Mouse (Mus musculus) neural tube, embryonic 14.5 days (tissue): Measurements from ENCODE around the gene Gna11. TPM values are rescaled to one million over a fixed set of nuclear protein-coding genes. Genes with fewer than 3 reads are reported as not detected.
A peak's percentile ranks its signal among the peaks of the same experiment; 100 is the strongest.

Source experiments
- ATAC-seq: fragments of 200-750 bp; cut with Nextera tagmentation; 2 replicates; pipeline ENCODE4 v1.8.0; 2017; ENCODE audit warnings: low read depth, mild to moderate bottlenecking, moderate TSS enrichment, moderate library complexity
- H3K27ac ChIP-seq: fragments of 300-500 bp; sonication (generic); 2 replicates; pipeline ENCODE4 v1.5.1; 2014; ENCODE audit warnings: low read depth, mild to moderate bottlenecking, control low read depth, low read length, moderate library complexity, mixed read lengths
- H3K27me3 ChIP-seq: fragments of 300-500 bp; sonication (generic); 2 replicates; pipeline ENCODE4 v1.6.1; 2014; ENCODE audit warnings: low read length; ENCODE audit not compliant: control insufficient read depth, insufficient read depth
- H3K36me3 ChIP-seq: fragments of 300-500 bp; sonication (generic); 2 replicates; pipeline ENCODE4 v1.6.1; 2014; ENCODE audit warnings: low read length, mixed read lengths; ENCODE audit not compliant: control insufficient read depth, insufficient read depth
- H3K4me1 ChIP-seq: fragments of 300-500 bp; sonication (generic); 2 replicates; pipeline ENCODE4 v1.6.1; 2014; ENCODE audit warnings: low read length; ENCODE audit not compliant: control insufficient read depth, insufficient read depth
- H3K4me2 ChIP-seq: fragments of 300-500 bp; sonication (generic); 2 replicates; pipeline ENCODE4 v1.6.1; 2014; ENCODE audit warnings: mild to moderate bottlenecking, low read depth, low read length, control low read depth
- H3K4me3 ChIP-seq: fragments of 300-500 bp; sonication (generic); 2 replicates; pipeline ENCODE4 v1.5.1; 2014; ENCODE audit warnings: low read depth, low read length, control low read depth, mixed read lengths
- H3K9ac ChIP-seq: fragments of 300-500 bp; sonication (generic); replicated peaks from 2 replicates; pipeline ENCODE4 v1.6.1; 2014; ENCODE audit warnings: low read depth, mild to moderate bottlenecking, control low read depth, low read length, mixed read lengths
- H3K9me3 ChIP-seq: fragments of 300-500 bp; sonication (generic); 2 replicates; pipeline ENCODE4 v1.6.1; 2016; ENCODE audit warnings: low read length; ENCODE audit not compliant: control insufficient read depth
- WGBS: fragments of 180-500 bp; shearing (Covaris S2); extraction: QIAGEN DNeasy Blood & Tissue Kit; methylation state at CpG from one replicate; pipeline ENCODE4 v1.1.7; 2014; 5-methylcytosine and 5-hydroxymethylcytosine counted together
- polyA plus RNA-seq: library from polyadenylated mRNA; unstranded; fragments of >200 nt; fragmentation: Nextera tagmentation; extraction: Ambion mirVana; gene quantifications from 2 replicates; pipeline ENCODE4 v1.2.1, GENCODE M21; 2014

The Gna11 gene
- polyA plus RNA-seq, 1 experiment from 2014 or later = 89.8 TPM

DNA sequence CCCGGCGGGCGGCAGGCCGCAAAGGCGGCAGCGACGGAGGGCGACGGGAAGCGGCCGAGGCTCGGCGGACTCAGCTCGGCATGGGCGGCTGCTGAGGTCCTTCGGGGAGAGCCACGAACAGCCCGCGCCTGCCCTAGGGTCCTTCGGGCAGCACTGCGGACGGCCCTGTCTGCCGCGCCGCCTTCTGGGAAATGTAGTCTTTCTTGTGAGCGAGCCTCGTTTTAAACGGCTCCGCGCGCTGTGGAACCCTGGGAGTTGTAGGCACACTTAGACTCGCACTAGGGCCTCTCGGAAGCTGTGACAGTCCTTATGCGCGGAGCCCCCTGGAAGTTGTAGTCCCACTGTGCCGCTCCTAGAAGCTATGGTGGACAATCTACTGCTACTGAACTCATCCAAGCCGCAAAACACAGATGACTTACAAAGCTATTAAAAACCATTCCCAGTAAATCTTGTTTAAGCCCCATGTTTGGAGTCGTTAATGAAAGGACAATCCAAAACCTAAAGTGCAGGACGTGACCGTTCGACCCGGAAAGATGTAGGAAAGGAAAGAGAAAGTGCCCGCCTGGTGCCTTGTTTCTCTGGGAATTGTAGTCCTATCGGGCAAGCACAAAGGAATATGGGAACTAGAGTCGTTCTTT lies 48.6 kb downstream of the Gna11 start, which contains the start of gene Ncln:
Gene Ncln (minus strand): TSS at position 129 of the 638 bp plus-strand sequence.
- peaks cover 19% of the 10 kb centered on the region for H3K4me1 ChIP-seq
- H3K4me2 ChIP-seq = peak within 1 kb of the TSS; percentile 92
- under 1% methylated on average over 45 of the region's 45 CpGs for WGBS
- H3K27me3 ChIP-seq = no peaks in the 10 kb centered on the region
- ATAC-seq = peak; percentile 95
- H3K9ac ChIP-seq = peak within 1 kb of the TSS; percentile 76
- H3K4me3 ChIP-seq = peak within 1 kb of the TSS; percentile 72
- peak within 1 kb of the TSS; percentile 60 for H3K27ac ChIP-seq
- H3K9me3 ChIP-seq = no peaks in the 10 kb centered on the region
- H3K36me3 ChIP-seq = 0 out of 2 replicates have a peak, but pooled peaks cover 15% of the 10 kb centered on the region

- 2% methylated on average over 41 of the region's 41 CpGs for WGBS
- H3K4me2 ChIP-seq = peak overlapping the region; percentile 92
- H3K9ac ChIP-seq = peak overlapping the region; percentile 76
- H3K4me1 ChIP-seq = peaks cover 19% of the 10 kb centered on the region
- H3K27ac ChIP-seq = peak overlapping the region; percentile 29; the same call in 1 of the 2 replicates
- H3K9me3 ChIP-seq = no peaks in the 10 kb centered on the region
- peak; percentile 41 for ATAC-seq
- H3K4me3 ChIP-seq = peak overlapping the region; percentile 72
- no peaks in the 10 kb centered on the region for H3K27me3 ChIP-seq
- H3K36me3 ChIP-seq = peaks cover 15% of the 10 kb centered on the region
These were observed 49.2 kb downstream of the Gna11 start for GRCm38 (mm10) chr10:81495616-81496263.

- Histone ChIP-seq H3K4me1 (peaks cover 19% of the 10 kb centered on the region), H3K36me3 (peaks cover 20% of the 10 kb centered on the region), H3K9ac (peak overlapping the region; percentile 76), H3K27ac (no peak overlapping the region), H3K9me3 (no peaks in the 10 kb centered on the region), H3K4me3 (peak overlapping the region; percentile 72), H3K27me3 (no peaks in the 10 kb centered on the region), H3K4me2 (peak overlapping the region; percentile 92)
- ATAC-seq = no peak
- 75% methylated on average over 6 of the region's 6 CpGs for WGBS
These were observed 49.8 kb downstream of the Gna11 start for GRCm38 (mm10) chr10:81495151-81495550.

DNA sequence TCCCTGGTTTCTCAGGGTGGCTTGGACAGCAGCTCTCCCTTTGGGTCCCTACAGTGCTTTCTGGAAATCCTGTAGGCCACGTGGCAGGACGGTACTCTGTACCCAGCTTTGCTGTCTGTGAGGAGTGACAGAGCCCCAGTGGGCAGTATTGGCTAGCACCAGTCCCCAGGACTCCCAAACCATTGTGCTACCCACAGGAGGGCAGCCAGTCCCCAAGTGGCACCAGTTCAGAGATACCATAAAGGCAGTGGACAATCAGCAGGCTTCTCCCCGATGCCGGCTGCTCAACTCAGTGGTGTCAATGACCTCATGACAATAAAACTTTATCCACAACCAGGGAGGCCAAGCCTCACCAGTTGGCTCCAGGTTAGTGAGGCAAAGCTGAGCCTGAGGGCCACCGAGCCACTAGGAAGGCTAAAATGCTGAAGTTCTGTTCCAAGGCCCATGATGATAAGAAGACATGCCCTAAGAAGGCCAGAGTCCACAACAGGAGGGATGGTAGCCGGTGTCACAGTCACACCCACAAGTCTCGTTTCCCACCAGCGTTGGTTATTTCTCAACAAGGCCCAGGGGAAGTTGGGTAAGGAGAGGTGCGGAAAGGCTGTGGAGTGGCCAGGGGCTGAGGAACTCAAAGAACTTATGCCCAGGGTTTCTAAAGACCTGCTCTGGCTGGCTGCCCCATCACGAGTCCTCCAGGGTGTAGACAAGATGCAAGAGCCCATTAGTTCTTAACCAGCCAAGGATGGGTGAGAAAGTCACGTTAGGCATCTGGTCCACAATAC lies 50.5 kb downstream of the Gna11 start:
- 88% methylated on average over 11 of the region's 11 CpGs for WGBS
- ATAC-seq = no peak
- peaks cover 19% of the 10 kb centered on the region for H3K4me1 ChIP-seq
- no peaks in the 10 kb centered on the region for H3K9me3 ChIP-seq
- no peaks in the 10 kb centered on the region for H3K27me3 ChIP-seq
- peaks cover 26% of the 10 kb centered on the region for H3K36me3 ChIP-seq
- H3K4me2 ChIP-seq = peak overlapping the region; percentile 92; the same call in 1 of the 2 replicates
- H3K9ac ChIP-seq = peak overlapping the region; percentile 76; the same call in 1 of the 2 replicates
- no peak overlapping the region for H3K4me3 ChIP-seq
- no peak overlapping the region for H3K27ac ChIP-seq

DNA sequence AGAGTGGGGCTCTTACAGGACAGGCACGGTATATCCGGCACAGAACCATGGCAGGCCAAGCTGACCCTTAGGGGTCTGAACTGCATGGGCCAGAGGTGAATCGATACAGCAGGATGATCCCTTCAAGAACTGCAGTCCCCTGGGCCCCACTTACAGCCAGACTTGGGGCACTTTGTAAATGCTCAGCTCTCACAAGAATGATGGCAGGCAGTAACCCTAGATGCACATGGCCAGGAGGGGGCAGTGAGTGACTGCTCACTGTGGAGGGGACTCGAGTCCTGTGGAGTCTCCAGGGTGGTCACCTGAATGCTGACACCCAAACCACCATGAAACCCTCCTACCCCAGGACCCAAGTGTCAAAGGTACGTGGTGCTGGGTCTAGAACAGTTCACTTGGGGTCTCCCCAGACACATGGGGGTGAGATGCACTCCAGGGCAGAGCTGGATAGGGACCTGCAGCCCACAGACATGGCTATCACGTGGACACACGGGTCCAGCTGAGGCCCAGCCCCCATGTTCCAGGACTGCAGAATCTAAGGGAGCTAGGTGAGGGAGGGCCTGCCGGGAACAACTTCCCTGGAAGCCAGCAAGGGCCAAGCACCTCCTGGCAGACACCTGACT lies 51.3 kb downstream of the Gna11 start:
- no peak overlapping the region for H3K27ac ChIP-seq
- no peak overlapping the region for H3K4me3 ChIP-seq
- H3K9ac ChIP-seq = no peak overlapping the region
- 89% methylated on average over 7 of the region's 8 CpGs for WGBS
- H3K4me1 ChIP-seq = peaks cover 19% of the 10 kb centered on the region
- no peaks in the 10 kb centered on the region for H3K9me3 ChIP-seq
- no peaks in the 10 kb centered on the region for H3K27me3 ChIP-seq
- no peak overlapping the region for H3K4me2 ChIP-seq
- H3K36me3 ChIP-seq = peaks cover 33% of the 10 kb centered on the region
- ATAC-seq = no peak

DNA sequence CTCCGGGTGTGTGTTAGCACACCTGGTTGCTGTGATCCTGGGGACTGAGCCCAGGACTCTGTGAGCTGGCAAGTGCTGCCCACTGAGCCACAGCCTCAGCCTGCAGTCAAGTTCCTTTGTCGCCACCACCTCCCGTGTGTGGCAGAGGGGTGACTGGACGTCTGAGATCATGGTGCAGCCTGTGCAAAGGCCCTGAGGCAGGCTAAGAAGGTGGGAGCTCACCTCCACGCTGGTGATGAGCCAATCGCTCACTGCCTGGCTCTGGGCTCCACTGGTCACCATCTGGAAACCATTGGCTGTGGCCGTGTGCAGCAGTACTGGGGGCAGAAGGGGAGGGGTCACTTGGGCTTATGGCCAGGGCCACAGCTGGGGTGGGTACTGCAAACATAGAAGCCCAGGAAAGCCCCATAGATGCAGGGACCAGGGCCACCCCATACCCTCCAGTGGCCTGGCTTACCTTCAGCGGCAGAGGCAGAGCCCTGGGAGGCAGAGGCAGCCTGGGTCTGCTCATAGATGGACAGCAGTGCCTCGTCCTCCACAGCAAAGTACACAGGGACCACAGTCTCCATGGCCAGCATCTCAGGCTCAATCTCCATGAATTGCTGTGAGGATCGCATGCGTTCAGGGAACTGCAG lies 52.3 kb downstream of the Gna11 start:
- 88% methylated on average over 11 of the region's 11 CpGs for WGBS
- ATAC-seq = no peak
- Histone ChIP-seq H3K9me3 (no peaks in the 10 kb centered on the region), H3K27me3 (no peaks in the 10 kb centered on the region), H3K4me3 (no peak overlapping the region), H3K4me2 (no peak overlapping the region), H3K4me1 (peaks cover 19% of the 10 kb centered on the region), H3K9ac (no peak overlapping the region), H3K27ac (no peak overlapping the region), H3K36me3 (peaks cover 42% of the 10 kb centered on the region)

GRCm38 (mm10) chr10:81491018-81491417 lies 54.0 kb downstream of the Gna11 start:
- Histone ChIP-seq H3K4me2 (no peak overlapping the region), H3K27ac (no peak overlapping the region), H3K4me3 (no peak overlapping the region), H3K9me3 (no peaks in the 10 kb centered on the region), H3K27me3 (no peaks in the 10 kb centered on the region), H3K4me1 (peaks cover 12% of the 10 kb centered on the region), H3K9ac (no peak overlapping the region), H3K36me3 (peaks cover 55% of the 10 kb centered on the region)
- 93% methylated on average over 9 of the region's 9 CpGs for WGBS
- no peak for ATAC-seq

GRCm38 (mm10) chr10:81489941-81490340 lies 55.0 kb downstream of the Gna11 start:
- H3K4me2 ChIP-seq = no peak overlapping the region
- 90% methylated on average over 14 of the region's 14 CpGs for WGBS
- H3K4me1 ChIP-seq = peaks cover 4% of the 10 kb centered on the region
- no peak overlapping the region for H3K9ac ChIP-seq
- H3K9me3 ChIP-seq = no peaks in the 10 kb centered on the region
- H3K27me3 ChIP-seq = no peaks in the 10 kb centered on the region
- H3K27ac ChIP-seq = no peak overlapping the region
- H3K36me3 ChIP-seq = peaks cover 55% of the 10 kb centered on the region
- ATAC-seq = no peak
- H3K4me3 ChIP-seq = no peak overlapping the region
